Mouse (Mus musculus) small intestine, adult 2 months (tissue): ENCODE measurements around the gene Paqr7.

Experiments used
- CTCF ChIP-seq: fragments of 200-500 bp; IDR thresholded peaks from 2 replicates; pipeline ENCODE4 v1.5.1; 2012; ENCODE audit warnings: low read depth, mild to moderate bottlenecking, control low read depth, inconsistent platforms, low read length, moderate library complexity, mixed read lengths; ENCODE audit not compliant: insufficient replicate concordance, insufficient read length; ENCODE audit errors: extremely low read depth
- POLR2A ChIP-seq: fragments of 200-500 bp; IDR thresholded peaks from 2 replicates; pipeline ENCODE4 v1.6.1; 2012; ENCODE audit warnings: low read depth, mild to moderate bottlenecking, control low read depth, inconsistent platforms, low read length, moderate library complexity

DNA sequence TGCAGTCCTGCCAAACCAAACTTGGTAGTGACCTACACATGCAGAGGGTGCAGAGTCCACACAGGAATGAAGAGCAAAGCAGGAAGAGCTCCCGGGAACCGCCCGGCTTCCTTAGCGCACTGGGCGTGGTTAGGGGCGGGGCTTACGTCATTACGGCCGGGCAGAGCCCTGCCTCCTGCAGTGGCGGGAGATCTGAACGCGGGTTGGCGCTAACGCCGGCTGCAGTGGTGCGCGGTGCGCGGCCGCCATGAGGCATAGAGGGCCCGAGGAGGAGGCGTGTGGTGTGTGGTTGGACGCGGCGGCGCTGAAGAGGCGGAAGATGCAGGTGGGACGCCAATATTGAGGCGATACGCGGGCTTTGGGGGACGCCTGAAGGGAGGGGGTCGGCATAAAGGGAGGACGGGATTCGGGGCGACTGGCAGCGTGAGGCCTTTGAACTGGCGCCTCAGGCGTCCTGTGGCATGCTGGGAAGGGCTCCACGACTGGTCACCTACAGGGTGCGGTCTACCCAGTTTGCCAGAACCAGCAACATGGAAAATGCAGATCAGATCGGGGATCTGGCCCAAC, 14.4 kb downstream of the Paqr7 start, which contains the start of gene Aunip:
- TF ChIP-seq CTCF (no peak), POLR2A (no peak)
